Mouse (Mus musculus) liver, embryonic 15.5 days (tissue): ENCODE results near the gene Gm17374. TPM values are rescaled to one million over a fixed set of nuclear protein-coding genes. Genes with fewer than 3 reads are reported as not detected.
"Not testable (repeated sequence)": the region's sequence is repeated elsewhere in the genome, so short reads cannot be mapped to it uniquely, and the experiment has no call there.

Experiments
- ATAC-seq: fragments of 200-750 bp; cut with Nextera tagmentation; 2 replicates; pipeline ENCODE4 v1.8.0; 2017; ENCODE audit warnings: moderate number of reproducible peaks, mild to moderate bottlenecking, moderate library complexity; ENCODE audit not compliant: insufficient read depth
- H3K27ac ChIP-seq: fragments of 300-500 bp; sonication (generic); replicated peaks from 2 replicates; pipeline ENCODE4 v1.5.1; 2015; ENCODE audit warnings: mild to moderate bottlenecking, inconsistent platforms
- H3K27me3 ChIP-seq: fragments of 300-500 bp; sonication (generic); 2 replicates; pipeline ENCODE4 v1.6.1; 2015; ENCODE audit warnings: mild to moderate bottlenecking, inconsistent platforms
- H3K36me3 ChIP-seq: fragments of 300-500 bp; sonication (generic); replicated peaks from 2 replicates; pipeline ENCODE4 v1.6.1; 2015; ENCODE audit warnings: moderate library complexity, mild to moderate bottlenecking, inconsistent platforms
- H3K4me1 ChIP-seq: fragments of 300-500 bp; sonication (generic); replicated peaks from 2 replicates; pipeline ENCODE4 v1.6.1; 2015; ENCODE audit warnings: inconsistent platforms
- H3K4me2 ChIP-seq: fragments of 300-500 bp; sonication (generic); 2 replicates; pipeline ENCODE4 v1.6.1; 2015; ENCODE audit warnings: moderate library complexity, mild to moderate bottlenecking, inconsistent platforms
- H3K4me3 ChIP-seq: fragments of 300-500 bp; sonication (generic); replicated peaks from 2 replicates; pipeline ENCODE4 v1.5.1; 2015; ENCODE audit warnings: mild to moderate bottlenecking, inconsistent platforms
- H3K9ac ChIP-seq: fragments of 300-500 bp; sonication (generic); 2 replicates; pipeline ENCODE4 v1.6.1; 2015; ENCODE audit warnings: moderate library complexity, mild to moderate bottlenecking, inconsistent platforms
- H3K9me3 ChIP-seq: fragments of 300-500 bp; sonication (generic); replicated peaks from 2 replicates; pipeline ENCODE4 v1.6.1; 2016; ENCODE audit warnings: inconsistent platforms
- WGBS: fragments of 180-500 bp; shearing (Covaris S2); methylation state at CpG from one replicate; pipeline ENCODE4 v1.1.7; 2015; ENCODE audit warnings: mixed read lengths; ENCODE audit not compliant: insufficient replicate concordance; 5-methylcytosine and 5-hydroxymethylcytosine counted together
- polyA plus RNA-seq: library from polyadenylated mRNA; unstranded; fragments of >200 nt; fragmentation: Nextera tagmentation; extraction: Ambion mirVana; gene quantifications from 2 replicates; pipeline ENCODE4 v1.2.1, GENCODE M21; 2015

The Gm17374 gene
- polyA plus RNA-seq, 1 experiment from 2014 or later = not detected

DNA sequence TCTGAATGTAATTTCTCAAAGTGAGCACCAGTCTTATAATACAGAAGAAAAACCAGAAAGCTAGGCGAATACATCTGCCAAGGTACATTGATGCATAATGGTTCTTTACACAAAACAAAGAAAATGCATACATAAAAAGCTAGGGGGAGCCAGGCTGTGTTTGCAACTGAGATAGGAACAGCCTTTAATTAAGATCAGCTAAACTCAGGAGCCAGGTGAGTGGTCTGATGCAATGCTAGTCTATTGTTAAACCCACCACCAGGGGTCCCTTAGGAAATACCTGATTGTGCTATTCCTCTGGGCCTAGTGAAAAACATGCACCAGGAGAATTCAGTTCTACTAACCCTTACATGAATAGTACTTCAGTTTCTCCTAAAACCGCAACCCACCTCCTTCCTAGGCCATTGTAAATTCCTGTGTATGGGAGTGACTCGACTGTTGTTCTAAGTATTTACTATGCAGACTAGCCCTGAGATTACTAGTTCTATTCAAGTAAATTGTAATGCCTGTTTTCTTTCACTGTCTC lies 33.9 kb downstream of the Gm17374 start:
- not testable (repeated sequence) for H3K36me3 ChIP-seq

DNA sequence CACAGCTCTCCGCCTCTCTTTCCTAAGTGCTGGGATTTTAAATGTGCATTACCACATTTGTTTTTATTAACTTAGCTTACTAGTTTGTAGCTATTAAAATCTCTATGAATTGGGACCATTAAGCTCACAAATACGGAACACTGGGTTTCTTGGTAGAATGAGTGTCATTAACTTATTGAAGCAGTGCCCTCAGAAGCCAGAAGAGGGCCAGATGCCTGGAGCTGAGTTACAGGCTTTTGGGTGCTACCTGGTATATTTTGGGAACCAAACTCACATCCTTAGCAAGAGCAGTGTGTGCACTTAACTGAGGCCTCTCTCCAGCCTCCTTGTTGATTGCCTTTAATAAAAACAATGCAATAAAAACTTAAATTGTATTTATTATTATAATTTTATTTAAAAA lies 48.9 kb downstream of the Gm17374 start:
- Histone ChIP-seq H3K4me1 (no peaks in the 10 kb centered on the region; the same call in 1 of the 2 replicates), H3K36me3 (0 out of 2 replicates have a peak, but pooled peaks cover 6% of the 10 kb centered on the region), H3K4me3 (no peak overlapping the region), H3K27ac (no peak overlapping the region), H3K9me3 (no peaks in the 10 kb centered on the region), H3K9ac (no peak overlapping the region), H3K27me3 (no peaks in the 10 kb centered on the region), H3K4me2 (no peak overlapping the region)
- ATAC-seq = no peak
- 69% methylated on average over 2 of the region's 2 CpGs for WGBS

More for the DNA sequence above, 33.9 kb downstream of the Gm17374 start:
- H3K27me3 ChIP-seq, H3K27ac ChIP-seq, H3K9me3 ChIP-seq, H3K4me3 ChIP-seq, H3K9ac ChIP-seq, H3K4me2 ChIP-seq, H3K4me1 ChIP-seq, ATAC-seq: not testable (repeated sequence)
- WGBS = 67% methylated on average over 3 of the region's 3 CpGs

DNA sequence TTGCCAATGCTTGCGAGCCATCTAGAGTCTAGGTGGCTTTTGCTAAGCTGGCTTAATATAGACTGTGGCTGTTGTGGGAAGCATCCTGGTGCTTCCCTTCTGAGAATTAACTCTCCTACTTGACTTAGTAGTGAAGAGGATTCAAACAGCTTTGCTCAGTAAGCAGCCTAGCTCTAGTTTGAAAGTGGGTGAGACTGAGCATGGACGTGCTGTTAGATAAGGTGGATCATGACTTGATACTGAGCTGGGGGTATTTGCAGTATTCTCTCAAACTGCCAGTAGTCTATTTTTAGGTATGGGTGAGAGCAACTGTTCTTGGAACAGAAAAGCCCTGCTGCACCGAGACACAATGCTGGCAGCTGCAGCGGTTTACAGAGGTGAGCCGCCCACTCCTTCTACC lies 50.7 kb downstream of the Gm17374 start:
- no peak for ATAC-seq
- H3K4me3 ChIP-seq = no peak overlapping the region
- H3K4me2 ChIP-seq = no peak overlapping the region
- H3K9me3 ChIP-seq = no peaks in the 10 kb centered on the region
- H3K27me3 ChIP-seq = no peaks in the 10 kb centered on the region
- no peak overlapping the region for H3K9ac ChIP-seq
- no peaks in the 10 kb centered on the region; the same call in 1 of the 2 replicates for H3K4me1 ChIP-seq
- WGBS = 36% methylated on average over 5 of the region's 5 CpGs
- 0 out of 2 replicates have a peak, but pooled peaks cover 6% of the 10 kb centered on the region for H3K36me3 ChIP-seq
- H3K27ac ChIP-seq = no peak overlapping the region

Other genes with a start within 250 kb of the Gm17374 start
- gene Tasp1, start 85.2 kb upstream of the Gm17374 start, polyA plus RNA-seq = 13.3 and 13.5 TPM in 2 replicates
- 7.9 and 9.2 TPM in 2 replicates for gene Esf1, start 18.5 kb downstream of the Gm17374 start, polyA plus RNA-seq
- 6.2 and 8.3 TPM in 2 replicates for gene Ndufaf5, start 18.6 kb downstream of the Gm17374 start, polyA plus RNA-seq
- gene Sel1l2, start 237.7 kb downstream of the Gm17374 start, polyA plus RNA-seq = not detected in 2 replicates
- gene Macrod2, start 243.3 kb downstream of the Gm17374 start, polyA plus RNA-seq = 6.9 and 7.2 TPM in 2 replicates